Mouse (Mus musculus): ENCODE measurements around the gene Pde5a.

GRCm38 (mm10) chr3:122903746-122904433 is 175.1 kb downstream of the Pde5a start:
- TF ChIP-seq CTCF (IDR thresholded peaks at IDR 0.05; ENCODE audit: insufficient read depth, low read length) (peak; percentile 72), POLR2A (IDR thresholded peaks at IDR 0.05; ENCODE audit: borderline replicate concordance, extremely low read depth, low read depth, low read length) (no peak)

Measured in lung, adult 2 months (tissue).